Mouse (Mus musculus) MEL (cell line): ENCODE measurements at regions not wholly inside any gene's neighbourhood (a gene's known extent, or its start where the extent isn't known, plus 50 kb on each side); places are given as distances from the start of the nearest gene placed in this dataset.

Experiments used
- DNase-seq: peaks from one replicate; pipeline ENCODE4 v3.0.0; 2011; ENCODE audit warnings: low read depth, low spot score
- H3K27ac ChIP-seq: 2 replicates; pipeline ENCODE4 v1.5.1; 2012; ENCODE audit warnings: low read depth, mild to moderate bottlenecking, control low read depth, low read length, moderate library complexity; ENCODE audit not compliant: control insufficient read depth
- H3K27me3 ChIP-seq, 2 experiments: fragments of 150-350 bp in 1 of 2; sonication (generic) in 1 of 2; 2 replicates each; pipeline ENCODE4 v1.6.1; 2012; ENCODE audit warnings: low read length in 2 of 2, mild to moderate bottlenecking in 2 of 2, improper control_type of control experiment in 1 of 2, moderate library complexity in 1 of 2; ENCODE audit not compliant: insufficient read depth in 2 of 2, control insufficient read depth in 1 of 2
- H3K36me3 ChIP-seq, 2 experiments: 2 replicates each; pipeline ENCODE4 v1.6.1; 2012 to 2014; ENCODE audit warnings: low read length in 2 of 2, improper control_type of control experiment in 1 of 2, inconsistent platforms in 1 of 2, mild to moderate bottlenecking in 1 of 2; ENCODE audit not compliant: insufficient read depth in 2 of 2, control insufficient read depth in 1 of 2
- H3K4me1 ChIP-seq, 2 experiments: fragments of 150-350 bp in 1 of 2; sonication (generic) in 1 of 2; 2 replicates each; pipeline ENCODE4 v1.6.1; 2012; ENCODE audit warnings: low read length in 2 of 2, improper control_type of control experiment in 1 of 2, mild to moderate bottlenecking in 1 of 2; ENCODE audit not compliant: insufficient read depth in 2 of 2, control insufficient read depth in 1 of 2
- H3K4me3 ChIP-seq, 2 experiments: fragments of 150-350 bp in 1 of 2; sonication (generic) in 1 of 2; 2 replicates each; pipeline ENCODE4 v1.5.1; 2012; ENCODE audit warnings: low read depth in 2 of 2, low read length in 2 of 2, mild to moderate bottlenecking in 2 of 2, moderate library complexity in 2 of 2, control low read depth in 1 of 2, improper control_type of control experiment in 1 of 2; ENCODE audit not compliant: control insufficient read depth in 1 of 2, insufficient read depth in 1 of 2
- H3K79me2 ChIP-seq: 2 replicates; pipeline ENCODE4 v1.6.1; 2012; ENCODE audit warnings: mild to moderate bottlenecking, low read length, moderate library complexity; ENCODE audit not compliant: control insufficient read depth, poor library complexity, insufficient read depth
- H3K9ac ChIP-seq: 2 replicates; pipeline ENCODE4 v1.6.1; 2012; ENCODE audit warnings: low read depth, mild to moderate bottlenecking, control low read depth, low read length, moderate library complexity; ENCODE audit not compliant: control insufficient read depth, poor library complexity, severe bottlenecking
- H3K9me3 ChIP-seq: fragments of 150-350 bp; sonication (generic); replicated peaks from 2 replicates; pipeline ENCODE4 v1.6.1; 2012; ENCODE audit warnings: mild to moderate bottlenecking, low read length, improper control_type of control experiment, moderate library complexity; ENCODE audit not compliant: insufficient read depth
- CTCF ChIP-seq, 3 experiments: IDR thresholded peaks in 2 of 3; conservative IDR thresholded peaks in 1 of 3; 2 replicates each; pipeline ENCODE4 v1.5.1; 2011 to 2012; ENCODE audit warnings: low read length in 3 of 3, low read depth in 2 of 3, mild to moderate bottlenecking in 2 of 3, improper control_type of control experiment in 1 of 3, inconsistent platforms in 1 of 3, mixed read lengths in 1 of 3, moderate library complexity in 1 of 3; ENCODE audit not compliant: control insufficient read depth in 1 of 3, insufficient read depth in 1 of 3, poor library complexity in 1 of 3, severe bottlenecking in 1 of 3
- E2F4 ChIP-seq: IDR thresholded peaks from 2 replicates; pipeline ENCODE4 v1.6.1; 2011; ENCODE audit warnings: low read depth, low read length, improper control_type of control experiment, borderline replicate concordance
- EP300 ChIP-seq, 2 experiments: IDR thresholded peaks; 2 replicates each; pipeline ENCODE4 v1.6.1; 2011; ENCODE audit warnings: improper control_type of control experiment in 2 of 2, low read length in 2 of 2, low read depth in 1 of 2, mild to moderate bottlenecking in 1 of 2
- GATA1 ChIP-seq: IDR thresholded peaks from 2 replicates; pipeline ENCODE4 v1.6.1; 2011; ENCODE audit warnings: low read depth, low read length, improper control_type of control experiment
- MEF2A ChIP-seq: IDR thresholded peaks from 2 replicates; pipeline ENCODE4 v1.6.1; 2014; ENCODE audit warnings: low read depth, mild to moderate bottlenecking, inconsistent platforms, low read length, improper control_type of control experiment; ENCODE audit not compliant: poor library complexity, insufficient replicate concordance, severe bottlenecking; ENCODE audit errors: extremely low read depth
- NELFE ChIP-seq: IDR thresholded peaks from 2 replicates; pipeline ENCODE4 v1.6.1; 2011; ENCODE audit warnings: low read depth, low read length, improper control_type of control experiment
- POLR2A ChIP-seq, 2 experiments: IDR thresholded peaks; 2 replicates each; pipeline ENCODE4 v1.6.1; 2011 to 2012; ENCODE audit warnings: low read length in 2 of 2, mild to moderate bottlenecking in 2 of 2, control low read depth in 1 of 2, improper control_type of control experiment in 1 of 2, low read depth in 1 of 2, moderate library complexity in 1 of 2; ENCODE audit not compliant: control insufficient read depth in 1 of 2, insufficient read depth in 1 of 2, poor library complexity in 1 of 2
- POLR2AphosphoS2 ChIP-seq: IDR thresholded peaks from 2 replicates; pipeline ENCODE4 v1.6.1; 2011; ENCODE audit warnings: low read length, improper control_type of control experiment
- TCF12 ChIP-seq: IDR thresholded peaks from 2 replicates; pipeline ENCODE4 v1.6.1; 2014; ENCODE audit warnings: low read depth, mild to moderate bottlenecking, inconsistent platforms, low read length, improper control_type of control experiment, moderate library complexity
- UBTF ChIP-seq: IDR thresholded peaks from 2 replicates; pipeline ENCODE4 v1.6.1; 2012; ENCODE audit warnings: low read depth, mild to moderate bottlenecking, inconsistent platforms, low read length, improper control_type of control experiment, moderate library complexity, borderline replicate concordance; ENCODE audit not compliant: insufficient read depth
- USF2 ChIP-seq, 2 experiments: IDR thresholded peaks; 2 replicates each; pipeline ENCODE4 v1.6.1; 2011 to 2012; ENCODE audit warnings: improper control_type of control experiment in 2 of 2, low read length in 2 of 2, borderline replicate concordance in 1 of 2, inconsistent platforms in 1 of 2, low read depth in 1 of 2, mild to moderate bottlenecking in 1 of 2; ENCODE audit not compliant: insufficient read depth in 1 of 2

DNA sequence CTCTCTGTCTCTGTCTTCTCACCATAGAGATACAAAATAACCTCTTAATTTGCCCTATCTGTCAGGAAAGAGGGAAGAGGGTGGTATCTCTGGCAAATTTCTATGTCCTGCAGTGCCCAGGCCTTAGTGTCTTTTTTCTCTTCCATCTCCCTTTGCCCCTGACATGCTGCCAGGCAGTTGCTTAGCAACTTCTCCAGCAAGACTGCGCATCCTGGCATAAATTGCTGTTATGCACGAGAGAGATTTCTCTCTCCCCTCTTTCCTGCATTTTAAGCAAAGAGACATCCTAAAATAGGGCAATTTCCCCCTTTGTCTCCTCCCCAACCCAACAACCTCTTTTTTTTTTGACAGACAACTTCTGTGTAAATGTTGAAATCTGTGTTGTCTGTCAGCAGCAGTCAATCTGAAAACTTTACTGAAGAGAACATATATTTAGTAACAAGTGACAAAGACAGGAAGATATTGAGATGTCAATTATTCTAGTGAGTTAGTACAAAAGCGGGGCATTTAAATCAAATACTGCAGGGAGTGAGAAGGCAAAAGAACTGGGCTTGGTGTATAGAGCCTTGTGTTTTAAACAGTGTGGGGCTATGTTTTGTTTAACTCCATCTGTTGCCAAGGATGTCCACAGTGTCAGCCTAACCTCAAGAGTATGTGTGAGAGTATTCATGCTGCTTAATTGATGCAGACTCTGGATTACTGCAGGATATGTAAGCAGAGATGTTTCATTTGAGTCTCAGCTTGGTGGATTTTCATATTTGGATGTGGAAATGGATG is 2745.7 kb upstream of the Lrrc6 start:
- Histone ChIP-seq H3K9me3 (no peaks in the 10 kb centered on the region), H3K4me1 (no peaks in the 10 kb centered on the region), H3K27me3 (no peaks in the 10 kb centered on the region), H3K27ac (no peak overlapping the region), H3K79me2 (no peaks in the 10 kb centered on the region), H3K9ac (no peak overlapping the region), H3K36me3 (no peaks in the 10 kb centered on the region), H3K4me3 (no peak overlapping the region)
- TF ChIP-seq E2F4: no peak
- no peak for TF ChIP-seq USF2 (IDR thresholded peaks at IDR 0.05; ENCODE audit: borderline replicate concordance in 1 of 2, insufficient read depth in 1 of 2, low read depth in 1 of 2, low read length in 2 of 2)
- TF ChIP-seq NELFE: no peak
- no peak for TF ChIP-seq EP300 (IDR thresholded peaks at IDR 0.05; ENCODE audit: low read depth in 1 of 2, low read length in 2 of 2)
- no peak for TF ChIP-seq TCF12
- DNase-seq: no peak

- TF ChIP-seq GATA1: no peak
- TF ChIP-seq POLR2AphosphoS2: no peak
- no peak for TF ChIP-seq MEF2A
- TF ChIP-seq POLR2A (IDR thresholded peaks at IDR 0.05; ENCODE audit: control insufficient read depth in 1 of 2, insufficient read depth in 1 of 2, low read depth in 1 of 2, low read length in 2 of 2, poor library complexity in 1 of 2): no peak
- no peak for TF ChIP-seq NELFE
- no peak for TF ChIP-seq CTCF (IDR thresholded peaks at IDR 0.05 in 2 of 3, conservative IDR thresholded peaks at IDR 0.05 in 1 of 3; ENCODE audit: control insufficient read depth in 1 of 3, insufficient read depth in 1 of 3, low read depth in 2 of 3, low read length in 3 of 3, poor library complexity in 1 of 3, severe bottlenecking in 1 of 3)
- Histone ChIP-seq H3K4me1 (no peaks in the 10 kb centered on the region), H3K27ac (no peak overlapping the region)
Measured at GRCm38 (mm10) chr15:69235271-69235670, 2734.6 kb upstream of the Lrrc6 start.

GRCm38 (mm10) chr15:69224619-69225587 is 2724.2 kb upstream of the Lrrc6 start:
- no peak for TF ChIP-seq UBTF
- DNase-seq: peak; percentile 3
- Histone ChIP-seq H3K79me2 (no peaks in the 10 kb centered on the region), H3K9ac (no peak overlapping the region), H3K9me3 (no peaks in the 10 kb centered on the region; the same call in 1 of the 2 replicates), H3K36me3 (no peaks in the 10 kb centered on the region), H3K27me3 (no peaks in the 10 kb centered on the region), H3K4me1 (no peaks in the 10 kb centered on the region), H3K27ac (no peak overlapping the region), H3K4me3 (no peak overlapping the region)

More at GRCm38 (mm10) chr15:69235271-69235670, 2734.6 kb upstream of the Lrrc6 start:
- H3K27me3 ChIP-seq: no peaks in the 10 kb centered on the region
- no peaks in the 10 kb centered on the region for H3K79me2 ChIP-seq
- DNase-seq: peak; percentile 3
- no peak overlapping the region for H3K9ac ChIP-seq
- no peak overlapping the region for H3K4me3 ChIP-seq
- no peaks in the 10 kb centered on the region for H3K36me3 ChIP-seq
- 0 out of 2 replicates have a peak, but pooled peaks cover 1% of the 10 kb centered on the region for H3K9me3 ChIP-seq
